In genomic region chr2:166090131-166090581, GRCm38 (mm10) we compare ENCODE assay signal across 11 mouse cellular contexts.
DNase-seq lines count a peak whose midpoint lies in the region; ATAC-seq and TF ChIP-seq lines count a peak whose summit lies in the region.
"Had no signal": no experiment of that assay in that cellular context is flagged by ENCODE, and none has a peak within 500 bp of the region (broad histone marks: within the 10 kb centered on the region; RNA-seq: fewer than 3 reads in every experiment).

No protein-coding gene starts in this region.

- ATAC-seq in midbrain, embryonic 15.5 days (replicated peaks): no peak
- peak; percentile 21; the same call in 1 of the 2 replicates for ATAC-seq in kidney, embryonic 16.5 days (ENCODE audit: low FRiP score, low TSS enrichment)
- no peak; the same call in 1 of the 2 replicates for ATAC-seq in stomach, embryonic 15.5 days (ENCODE audit: insufficient read depth, low FRiP score, low read depth)
- ATAC-seq: Patski had no signal

- no peak overlapping the region for H3K4me3 ChIP-seq in heart, embryonic 10.5 days
- no peak overlapping the region for H3K4me3 ChIP-seq in midbrain, embryonic 10.5 days
- H3K4me3 ChIP-seq in midbrain, embryonic 15.5 days: no peak overlapping the region
- no peak overlapping the region for H3K4me3 ChIP-seq in kidney, embryonic 16.5 days (ENCODE audit: low read length)
- H3K4me3 ChIP-seq in stomach, embryonic 15.5 days (replicated peaks): no peak overlapping the region
- no peak overlapping the region for H3K4me3 ChIP-seq in lung, adult 2 months (replicated peaks; ENCODE audit: extremely low read depth, low read depth, low read length)

- H3K9me3 ChIP-seq in heart, embryonic 10.5 days: no peaks in the 10 kb centered on the region
- H3K9me3 ChIP-seq in midbrain, embryonic 10.5 days (replicated peaks): no peaks in the 10 kb centered on the region
- H3K9me3 ChIP-seq in midbrain, embryonic 15.5 days: no peaks in the 10 kb centered on the region
- H3K9me3 ChIP-seq in kidney, embryonic 16.5 days (ENCODE audit: low read length): 0 out of 2 replicates have a peak, but pooled peaks cover 3% of the 10 kb centered on the region
- no peaks in the 10 kb centered on the region for H3K9me3 ChIP-seq in stomach, embryonic 15.5 days

- no peaks in the 10 kb centered on the region for H3K27me3 ChIP-seq in heart, embryonic 10.5 days (ENCODE audit: insufficient read depth, poor library complexity, severe bottlenecking)
- peaks cover 7% of the 10 kb centered on the region; the same call in 1 of the 2 replicates for H3K27me3 ChIP-seq in midbrain, embryonic 10.5 days (ENCODE audit: low read depth, poor library complexity, severe bottlenecking)
- H3K27me3 ChIP-seq in midbrain, embryonic 15.5 days (replicated peaks): peaks cover 3% of the 10 kb centered on the region; the same call in 1 of the 2 replicates
- no peaks in the 10 kb centered on the region for H3K27me3 ChIP-seq in kidney, embryonic 16.5 days (ENCODE audit: insufficient read depth, low read length)
- H3K27me3 ChIP-seq in stomach, embryonic 15.5 days (replicated peaks): no peaks in the 10 kb centered on the region
- H3K27me3 ChIP-seq: Patski had no signal

- TF ChIP-seq CTCF in lung, adult 2 months (IDR thresholded peaks at IDR 0.05; ENCODE audit: insufficient read depth, low read length): no peak

- H3K4me1 ChIP-seq in heart, embryonic 10.5 days: peaks cover 17% of the 10 kb centered on the region
- H3K4me1 ChIP-seq in midbrain, embryonic 10.5 days: peaks cover 16% of the 10 kb centered on the region
- H3K4me1 ChIP-seq in midbrain, embryonic 15.5 days: peaks cover 8% of the 10 kb centered on the region; the same call in 1 of the 2 replicates
- H3K4me1 ChIP-seq in kidney, embryonic 16.5 days (ENCODE audit: insufficient read depth, low read length): peaks cover 20% of the 10 kb centered on the region
- peaks cover 4% of the 10 kb centered on the region; the same call in 1 of the 2 replicates for H3K4me1 ChIP-seq in stomach, embryonic 15.5 days
- H3K4me1 ChIP-seq in lung, adult 2 months (ENCODE audit: control insufficient read depth, insufficient read depth, low read length): no peaks in the 10 kb centered on the region

- no peak for DNase-seq in heart, embryonic 10.5 days (ENCODE audit: low spot score)
- DNase-seq in heart, adult 8-10 months (ENCODE audit: low spot score): no peak
- peak; percentile 30 for DNase-seq in midbrain, embryonic 10.5 days (ENCODE audit: low spot score)
- no peak for DNase-seq in left cerebral cortex, adult 18-20 months (ENCODE audit: low spot score in 2 of 2)
- no peak for DNase-seq in lung, adult 2 months
- DNase-seq: B cell, adult 2 months; liver had no signal

- H3K4me2 ChIP-seq in midbrain, embryonic 15.5 days: no peak overlapping the region
- no peak overlapping the region for H3K4me2 ChIP-seq in kidney, embryonic 16.5 days (replicated peaks; ENCODE audit: low read depth, low read length)
- H3K4me2 ChIP-seq in stomach, embryonic 15.5 days: no peak overlapping the region

- WGBS in heart, embryonic 10.5 days: 32% methylated on average over 7 of the region's 7 CpGs
- 43% methylated on average over 7 of the region's 7 CpGs for WGBS in midbrain, embryonic 10.5 days
- 32% methylated on average over 7 of the region's 7 CpGs for WGBS in midbrain, embryonic 15.5 days
- WGBS in kidney, embryonic 16.5 days: 40% methylated on average over 7 of the region's 7 CpGs
- 36% methylated on average over 7 of the region's 7 CpGs for WGBS in stomach, embryonic 15.5 days
- WGBS in lung, adult 2 months: 63% methylated on average over 7 of the region's 7 CpGs

- TF ChIP-seq POLR2A in lung, adult 2 months (IDR thresholded peaks at IDR 0.05; ENCODE audit: borderline replicate concordance, extremely low read depth, low read depth, low read length): no peak

- H3K27ac ChIP-seq in heart, embryonic 10.5 days: peak overlapping the region; percentile 43
- H3K27ac ChIP-seq in midbrain, embryonic 10.5 days (replicated peaks): 0 out of 2 replicates have a peak overlapping the region, but pooled peaks have one; percentile 1
- no peak overlapping the region for H3K27ac ChIP-seq in midbrain, embryonic 15.5 days
- H3K27ac ChIP-seq in kidney, embryonic 16.5 days (ENCODE audit: low read length): peak overlapping the region; percentile 56; the same call in 1 of the 2 replicates
- H3K27ac ChIP-seq in stomach, embryonic 15.5 days: 0 out of 2 replicates have a peak overlapping the region, but pooled peaks have one; percentile 6

- no peak overlapping the region for H3K9ac ChIP-seq in midbrain, embryonic 15.5 days
- H3K9ac ChIP-seq in kidney, embryonic 16.5 days (replicated peaks; ENCODE audit: low read length): no peak overlapping the region
- no peak overlapping the region for H3K9ac ChIP-seq in stomach, embryonic 15.5 days

- peaks cover 87% of the 10 kb centered on the region for H3K36me3 ChIP-seq in heart, embryonic 10.5 days
- peaks cover 89% of the 10 kb centered on the region for H3K36me3 ChIP-seq in midbrain, embryonic 10.5 days
- H3K36me3 ChIP-seq in midbrain, embryonic 15.5 days (replicated peaks): 0 out of 2 replicates have a peak, but pooled peaks cover 8% of the 10 kb centered on the region
- H3K36me3 ChIP-seq in kidney, embryonic 16.5 days (ENCODE audit: insufficient read depth, low read length): peaks cover 29% of the 10 kb centered on the region; the same call in 1 of the 2 replicates
- H3K36me3 ChIP-seq in stomach, embryonic 15.5 days: peaks cover 27% of the 10 kb centered on the region
